Mouse (Mus musculus) liver (tissue): ENCODE data around the gene Rora.
A peak's percentile ranks its signal among the peaks of the same experiment; 100 is the strongest.

Source experiments
- DNase-seq: peaks from one replicate; pipeline ENCODE4 v3.0.0-alpha.2; 2020; ENCODE audit warnings: mixed read lengths

Rora gene

DNA sequence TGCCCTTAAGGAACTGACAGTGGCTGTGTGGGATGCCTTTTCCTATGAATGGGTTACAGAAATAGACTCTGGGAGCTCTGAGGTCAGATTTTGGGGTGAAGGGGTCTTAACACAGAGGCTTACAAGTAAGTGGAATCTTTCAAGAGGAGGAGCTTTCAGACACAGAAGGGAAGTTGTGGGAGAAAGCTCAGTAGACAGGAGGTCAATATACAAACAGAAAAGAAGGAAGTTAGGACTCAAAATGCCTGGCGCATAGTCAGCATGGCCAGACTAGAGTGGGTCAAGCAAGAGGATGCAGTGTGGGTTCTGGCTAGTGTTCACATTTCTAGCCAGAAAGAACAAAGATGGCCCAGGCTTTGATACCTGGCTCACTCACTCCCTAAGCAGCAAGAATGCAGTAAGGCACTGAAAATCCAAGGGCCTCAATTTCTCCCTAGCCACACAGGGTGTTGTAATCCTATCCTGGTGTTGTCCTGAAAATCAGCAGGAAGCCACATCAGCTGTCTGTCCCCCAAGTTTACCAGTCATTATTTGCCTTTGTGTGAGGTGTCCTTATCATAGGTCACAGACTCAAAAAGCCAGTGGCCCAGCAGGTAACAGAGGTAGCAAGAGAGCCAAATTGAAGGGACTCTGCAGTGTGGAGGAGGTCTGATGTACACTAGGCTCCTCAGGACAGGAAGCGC is 456.2 kb downstream of the Rora start:
- DNase-seq: no peak

DNA sequence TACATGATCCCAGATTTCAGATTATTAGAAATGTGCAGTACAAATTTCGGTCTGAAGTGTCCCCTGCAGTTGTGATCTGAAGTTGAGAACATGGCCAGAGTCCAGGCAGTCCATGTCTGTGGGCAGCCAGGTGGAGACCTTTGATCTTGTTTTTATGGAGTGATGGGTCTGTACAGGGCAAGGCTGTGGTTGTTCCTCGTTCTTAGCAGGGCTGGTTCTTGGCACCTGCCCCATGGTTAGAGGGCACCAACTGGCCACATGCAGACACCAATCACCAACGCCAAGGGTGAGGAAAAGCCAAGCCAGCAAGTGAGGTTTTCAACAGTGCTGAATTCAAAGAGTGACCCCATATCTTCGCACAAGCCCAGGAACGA is 456.7 kb downstream of the Rora start:
- DNase-seq: no peak

DNA sequence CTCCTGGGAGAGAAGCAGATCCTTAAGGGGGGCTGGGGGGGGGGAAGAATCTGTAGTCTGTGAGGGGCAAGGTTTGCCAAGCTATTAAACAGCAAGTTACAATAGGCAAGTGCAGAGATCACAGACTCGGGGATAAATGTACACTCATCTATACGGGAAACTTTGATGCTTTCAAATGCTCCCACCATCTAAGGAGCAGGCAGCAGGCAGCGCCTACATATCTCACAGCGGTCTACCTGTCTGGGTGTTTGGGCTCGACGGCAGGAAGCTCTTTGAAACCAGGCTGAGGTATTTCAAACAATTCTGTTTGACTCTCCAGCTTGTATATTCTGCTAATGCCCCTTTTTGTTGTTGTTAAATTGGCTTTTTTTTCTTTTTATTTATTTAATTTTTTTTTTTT is 457.1 kb downstream of the Rora start:
- no peak for DNase-seq

DNA sequence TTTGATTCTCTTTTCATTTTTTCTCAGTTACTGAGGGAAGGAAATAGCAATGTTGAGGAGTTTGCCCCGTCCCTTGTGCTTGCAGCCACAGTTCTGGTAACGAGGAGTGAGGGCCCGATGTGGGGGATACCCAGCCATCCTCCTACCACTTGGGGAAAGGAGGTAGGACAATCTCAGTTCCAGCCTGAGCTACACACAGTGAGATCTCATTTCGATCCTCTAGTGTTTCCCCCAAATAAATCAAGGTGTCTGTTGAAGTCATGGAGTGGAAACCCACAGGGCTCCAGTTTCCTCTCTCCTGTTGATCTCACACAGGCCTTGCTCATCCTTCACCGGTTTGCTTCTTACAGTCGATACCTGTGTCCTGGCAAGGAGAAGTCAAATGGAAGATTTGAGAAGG is 458.0 kb downstream of the Rora start:
- no peak for DNase-seq

DNA sequence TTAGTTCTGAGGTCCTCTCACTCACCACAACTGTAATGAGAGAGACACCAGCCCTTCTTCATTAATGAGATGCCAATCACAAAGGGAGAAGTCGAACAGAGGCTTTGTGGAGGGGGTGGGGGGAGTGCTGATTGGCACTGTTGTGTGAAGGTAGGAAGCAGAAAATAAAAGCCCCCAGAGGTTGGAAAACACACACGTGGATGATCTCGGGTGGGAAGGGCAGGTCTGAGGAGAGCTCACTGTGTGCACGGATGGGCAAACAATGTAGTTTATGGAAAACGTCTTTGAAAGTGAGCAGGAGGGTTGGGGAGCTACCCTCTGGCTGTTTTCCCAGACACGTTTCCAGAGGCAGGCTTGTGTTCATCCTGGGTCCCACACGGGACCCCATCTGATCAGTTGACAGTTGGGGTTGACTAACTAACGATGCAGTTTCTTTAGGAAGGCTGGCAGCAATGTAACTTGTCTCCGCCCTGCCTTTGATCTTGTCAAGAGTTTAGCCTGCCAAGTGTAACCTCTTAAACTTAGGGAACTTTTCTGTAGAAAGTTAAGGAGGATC is 460.9 kb downstream of the Rora start:
- DNase-seq: no peak

DNA sequence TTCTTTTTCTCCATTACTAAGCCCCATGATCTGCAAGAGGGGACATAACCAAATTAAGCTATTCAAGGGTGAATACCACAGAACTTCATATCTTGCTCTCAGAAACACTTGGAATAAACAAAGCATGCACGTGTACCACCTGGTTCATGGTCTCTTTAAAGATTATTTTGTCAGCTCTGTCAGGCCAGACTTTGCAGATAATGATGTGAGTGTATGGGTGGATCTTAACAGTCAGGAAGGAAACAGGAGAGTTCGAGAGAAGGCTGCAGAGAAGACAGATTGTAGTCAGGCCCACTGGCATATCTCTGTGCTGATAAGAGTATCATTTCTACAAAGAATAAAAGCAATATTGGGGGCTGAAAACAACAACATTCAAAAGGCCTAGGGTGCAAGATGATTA is 463.2 kb downstream of the Rora start:
- DNase-seq: no peak

DNA sequence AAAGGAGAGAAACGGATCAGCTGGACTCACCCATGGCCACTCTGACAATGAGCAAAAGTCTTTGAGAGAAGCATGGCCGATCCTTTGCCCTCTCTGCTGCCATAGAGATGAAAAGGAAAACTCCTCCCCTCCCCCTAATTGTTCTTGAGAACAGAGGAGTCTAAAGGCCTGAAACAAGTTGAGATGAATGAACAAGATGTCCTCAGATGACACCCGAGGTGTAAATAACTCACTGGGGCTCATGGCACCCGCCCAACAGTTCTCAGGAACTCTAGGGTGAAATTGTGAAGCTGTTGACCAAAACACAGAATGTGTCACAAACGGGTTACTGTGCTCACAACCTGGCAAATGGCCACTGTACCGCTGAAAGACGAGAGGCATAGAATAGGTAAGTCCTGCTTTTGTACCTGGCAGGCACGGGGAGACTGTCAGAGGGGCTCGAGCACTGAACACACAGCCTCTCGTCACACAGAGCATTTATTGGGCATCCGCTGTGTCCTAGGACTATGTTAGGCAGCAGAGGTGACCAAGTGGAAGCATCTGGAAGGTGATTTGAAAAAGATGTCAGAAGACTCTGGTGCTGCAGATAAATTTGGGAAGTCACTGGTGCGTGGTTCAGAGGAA is 467.6 kb downstream of the Rora start:
- no peak for DNase-seq

DNA sequence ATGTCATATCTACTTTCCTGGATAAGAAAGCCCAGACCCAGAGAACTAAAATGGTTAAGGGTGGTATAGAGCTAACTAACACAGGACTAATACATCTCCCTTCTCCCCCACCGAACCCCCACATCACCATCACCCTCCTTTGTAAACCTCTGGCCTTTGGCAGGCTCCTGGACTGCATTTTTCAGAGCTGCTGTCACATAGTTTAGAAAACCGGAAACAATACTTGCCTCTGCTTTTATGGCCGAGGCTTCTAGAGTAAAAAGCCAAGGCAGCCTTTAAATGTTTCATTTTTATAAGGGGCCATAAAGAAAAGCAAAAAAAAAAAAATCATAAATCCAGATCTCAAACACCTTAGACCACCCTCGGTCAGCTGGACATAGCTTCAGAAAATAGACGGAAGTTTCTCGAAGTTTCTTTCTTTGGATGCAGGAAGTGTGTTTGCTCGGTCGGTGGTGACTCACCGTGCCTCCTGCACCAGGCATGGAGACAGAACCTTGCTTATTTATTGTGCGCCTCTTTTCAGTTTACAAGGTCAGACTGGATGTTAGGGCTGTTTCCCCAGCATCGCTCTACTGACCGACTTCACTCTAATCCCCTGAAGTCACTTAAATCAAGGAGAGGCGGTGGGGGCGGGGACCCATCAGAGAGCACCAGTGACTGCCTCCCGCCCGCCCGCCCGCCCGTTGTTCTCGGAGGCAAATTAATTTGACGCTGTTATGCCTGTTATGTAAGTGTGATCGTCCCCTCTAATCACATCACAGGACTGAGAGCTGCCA is 471.6 kb downstream of the Rora start:
- peak; percentile 15 for DNase-seq

DNA sequence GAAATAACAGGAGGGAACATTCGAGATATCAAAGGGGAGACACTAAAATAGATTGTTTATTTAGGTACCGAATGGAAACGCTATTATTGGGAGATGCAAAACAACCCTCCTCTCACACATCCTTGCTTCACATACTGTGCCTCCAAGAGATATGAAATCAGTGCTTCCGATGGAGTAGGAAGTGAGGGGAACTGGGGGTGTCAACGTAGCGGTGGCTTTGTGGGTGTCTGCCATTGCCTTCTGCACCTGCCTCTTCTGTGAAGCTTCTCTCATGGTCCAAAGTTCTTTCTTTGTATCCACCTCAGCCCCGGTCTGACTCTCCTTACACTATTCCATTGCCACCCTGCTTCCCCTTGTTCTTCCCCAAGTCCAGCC is 472.2 kb downstream of the Rora start:
- DNase-seq: no peak

DNA sequence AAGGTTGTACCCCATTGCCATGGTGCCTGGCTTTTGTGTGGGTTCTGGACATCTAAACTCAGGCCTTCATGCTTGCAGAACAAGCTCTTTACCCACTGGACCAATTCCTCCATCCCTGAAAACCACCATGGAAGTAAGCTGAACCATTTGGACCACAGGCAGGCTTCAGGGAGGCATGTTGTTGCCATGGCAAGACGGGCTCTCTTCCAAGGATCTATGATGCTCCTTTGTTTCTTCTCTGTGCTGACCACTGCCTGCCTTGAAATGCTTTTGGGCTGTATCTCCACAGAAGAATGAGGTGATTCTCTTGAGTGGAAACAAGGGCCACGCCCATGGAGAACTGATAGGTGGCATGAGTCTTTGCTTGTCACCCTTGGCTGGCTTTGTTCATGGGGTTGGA is 473.0 kb downstream of the Rora start:
- DNase-seq: no peak

DNA sequence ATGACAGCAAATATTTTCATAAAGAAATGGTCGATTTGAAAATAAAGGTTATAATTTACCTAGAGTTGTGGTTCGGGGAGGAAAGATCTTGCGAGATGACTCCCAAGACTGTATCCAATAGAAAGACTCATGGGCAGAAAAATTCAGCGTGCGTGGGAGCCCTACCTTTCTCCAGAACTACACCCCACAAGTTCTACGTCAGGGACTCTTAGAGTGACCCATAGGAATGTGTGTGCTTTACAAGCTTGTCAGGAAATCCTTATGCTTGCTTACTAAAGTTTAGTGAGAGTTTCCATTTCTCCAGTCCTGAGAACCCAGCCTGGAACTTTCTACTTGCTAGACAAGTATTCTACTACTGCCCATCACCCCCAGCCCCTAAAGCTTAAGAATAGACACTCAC is 474.7 kb downstream of the Rora start:
- no peak for DNase-seq

DNA sequence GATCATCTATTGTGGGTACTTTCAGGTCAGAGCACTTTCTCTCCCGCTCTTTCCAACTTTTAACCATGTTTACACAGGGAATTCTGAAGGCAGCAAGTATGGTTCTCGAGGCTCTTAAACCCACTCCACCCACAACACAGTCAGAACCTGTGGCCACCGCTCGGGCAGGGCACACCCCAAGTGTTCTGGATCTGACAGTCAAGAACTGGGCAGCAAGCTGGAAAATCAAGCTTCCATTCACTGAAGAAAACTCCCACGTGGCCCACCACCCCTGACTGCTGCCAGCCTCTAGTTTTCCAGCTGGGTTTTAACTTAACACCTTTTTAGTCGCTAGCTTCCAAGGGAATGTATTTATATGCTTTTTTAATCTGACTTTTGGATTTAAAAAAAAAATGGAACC is 479.4 kb downstream of the Rora start:
- no peak for DNase-seq

DNA sequence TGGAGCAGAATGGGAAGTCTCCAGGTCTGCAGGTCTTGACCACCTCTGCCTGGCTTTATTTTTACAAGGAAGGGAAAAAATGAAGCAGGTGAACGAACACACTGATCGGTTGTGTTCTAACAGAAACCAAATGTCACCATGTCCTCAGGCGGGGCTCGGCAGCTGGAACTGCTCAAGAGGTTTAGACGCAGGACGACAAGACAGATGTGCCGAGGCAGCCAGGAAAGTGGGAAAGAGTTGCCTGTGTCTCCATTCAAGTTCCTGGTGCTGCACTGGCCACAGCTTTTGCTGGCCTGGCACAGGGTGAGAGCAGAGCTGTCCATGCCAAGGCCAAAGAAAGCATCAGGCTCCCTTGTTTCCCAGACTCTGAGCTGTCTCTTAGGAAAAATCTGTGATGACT is 480.1 kb downstream of the Rora start:
- no peak for DNase-seq

DNA sequence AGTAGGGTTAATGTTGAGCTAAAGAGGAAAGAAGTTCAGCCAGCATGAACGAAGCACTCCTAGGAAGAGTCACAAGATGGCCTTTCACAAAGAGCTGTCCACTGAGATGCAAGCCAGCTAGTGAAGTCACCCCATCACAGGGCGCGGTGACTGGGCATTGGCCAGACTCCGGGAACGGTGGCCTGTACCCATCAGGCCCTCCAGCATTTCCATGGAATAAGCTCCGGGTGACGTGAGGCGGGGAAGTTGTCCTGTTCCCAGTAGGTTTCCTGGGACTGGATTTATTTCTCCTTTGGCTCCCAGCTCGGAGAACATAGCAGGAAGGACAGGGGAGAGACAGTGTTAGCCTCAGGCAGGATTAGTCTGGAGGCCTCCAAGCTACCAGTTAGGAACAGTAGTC is 481.0 kb downstream of the Rora start:
- DNase-seq: no peak

DNA sequence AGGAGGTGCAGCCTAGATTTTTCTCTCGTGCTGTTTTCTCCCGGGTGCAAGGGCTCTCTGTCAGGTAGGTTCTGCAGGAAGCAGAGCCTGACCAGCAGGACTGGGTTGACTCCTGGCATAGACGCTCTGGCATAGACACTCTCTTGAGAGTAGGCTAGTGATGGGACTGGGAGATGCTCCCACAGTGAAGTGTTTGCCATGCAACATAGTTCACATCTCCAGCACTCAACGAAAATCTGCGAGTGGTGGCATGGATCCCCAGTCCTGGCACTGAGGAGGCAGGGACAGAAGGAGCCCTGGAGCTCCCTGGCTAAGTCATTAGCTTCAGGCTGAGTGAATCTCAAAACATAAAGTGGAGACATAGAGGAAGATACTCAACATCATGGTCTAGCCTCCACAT is 483.2 kb downstream of the Rora start:
- DNase-seq: no peak

DNA sequence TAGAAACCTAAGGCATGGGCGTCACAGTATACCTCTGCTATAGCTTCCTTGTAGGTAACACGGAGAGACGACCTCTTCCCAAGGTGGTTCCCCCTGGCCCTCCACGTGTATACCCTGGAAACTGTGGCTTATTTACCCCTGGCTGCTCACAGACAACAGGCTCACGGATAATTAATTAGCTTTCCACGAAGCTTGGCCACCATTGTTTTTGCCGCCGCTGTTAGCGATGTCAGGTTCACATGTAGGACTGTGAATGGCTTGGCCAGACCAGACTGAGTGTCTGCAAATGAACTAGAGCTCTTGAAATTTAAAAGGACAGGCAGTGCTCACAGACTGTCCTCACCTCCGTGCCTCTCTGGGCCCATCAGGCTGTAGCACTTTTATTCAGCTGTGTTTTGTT is 483.8 kb downstream of the Rora start:
- no peak for DNase-seq

DNA sequence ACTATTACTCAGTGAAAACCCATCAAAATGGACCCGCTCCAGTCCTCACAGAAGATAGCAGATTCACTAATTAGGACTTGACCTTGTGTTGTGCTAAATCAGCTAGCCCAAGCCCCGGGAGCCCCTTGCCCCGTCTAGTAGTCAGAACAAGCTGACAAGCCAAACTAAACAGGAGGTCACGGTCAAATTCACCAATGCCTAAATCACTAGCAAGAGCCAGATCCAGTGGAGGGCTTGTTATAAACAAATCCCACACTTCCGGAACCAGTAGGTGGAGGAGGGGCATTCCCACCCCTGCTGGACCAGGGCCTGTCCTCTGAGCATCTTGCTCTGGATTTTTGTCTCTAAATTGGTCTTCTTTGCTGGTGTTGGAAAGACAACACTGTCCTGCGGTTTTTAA is 486.6 kb downstream of the Rora start:
- DNase-seq: no peak

DNA sequence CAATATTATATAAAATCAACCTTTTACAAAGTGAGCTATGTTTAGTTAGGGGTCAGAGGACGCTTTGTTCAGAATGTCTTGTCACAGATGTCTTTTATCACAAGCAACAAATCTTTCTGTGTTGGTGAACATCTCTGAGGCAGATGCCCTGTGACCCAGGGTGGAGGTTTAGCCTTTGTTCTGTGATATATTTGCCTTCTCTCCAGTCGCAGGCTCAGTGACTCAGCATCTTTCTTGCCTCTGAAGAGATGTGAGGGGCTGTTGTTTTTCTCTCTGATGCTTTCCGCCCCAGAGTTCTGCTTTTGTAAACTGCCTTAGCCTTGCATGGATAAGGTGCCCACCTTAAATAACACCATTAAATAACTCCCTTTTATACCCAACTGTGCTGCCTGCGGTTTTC is 488.3 kb downstream of the Rora start:
- no peak for DNase-seq

DNA sequence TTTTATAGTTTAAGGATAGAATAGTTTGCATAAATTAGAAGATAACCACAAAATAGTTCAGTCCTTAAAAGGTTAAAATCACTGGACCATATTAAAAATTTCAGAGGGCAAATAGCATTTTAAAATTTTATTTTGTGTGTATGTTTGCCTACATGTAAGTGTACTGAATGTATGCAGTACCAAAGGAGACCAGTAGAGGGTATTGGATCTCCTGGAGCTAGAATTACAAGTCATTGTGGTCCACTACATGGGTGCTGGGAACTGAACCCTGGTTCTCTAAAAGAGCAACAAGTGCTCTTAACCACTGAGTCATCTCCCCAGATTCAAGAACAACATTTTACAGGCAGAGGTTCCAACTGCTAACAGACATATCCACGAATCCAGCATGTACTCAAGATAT is 493.4 kb downstream of the Rora start:
- no peak for DNase-seq

DNA sequence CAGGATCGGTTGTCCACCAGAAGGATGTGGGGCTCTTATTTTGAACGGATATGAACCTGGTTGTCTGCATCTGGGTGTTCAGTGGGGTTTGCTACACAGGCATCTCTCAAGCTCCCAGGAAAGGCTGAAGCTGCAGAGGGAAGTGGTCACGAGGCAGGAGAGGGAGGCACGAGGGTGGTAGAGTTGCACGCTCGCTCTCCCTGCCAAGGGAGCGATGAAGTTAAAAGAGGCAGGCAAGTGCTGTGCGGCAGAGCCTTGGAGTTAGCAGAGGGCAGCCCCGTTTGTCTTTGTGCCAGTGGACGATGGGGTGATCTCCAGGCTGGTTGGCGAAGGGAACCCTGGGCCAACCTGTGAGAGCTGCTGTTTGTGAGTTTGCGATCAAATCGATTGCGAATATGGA is 496.6 kb downstream of the Rora start:
- no peak for DNase-seq

DNA sequence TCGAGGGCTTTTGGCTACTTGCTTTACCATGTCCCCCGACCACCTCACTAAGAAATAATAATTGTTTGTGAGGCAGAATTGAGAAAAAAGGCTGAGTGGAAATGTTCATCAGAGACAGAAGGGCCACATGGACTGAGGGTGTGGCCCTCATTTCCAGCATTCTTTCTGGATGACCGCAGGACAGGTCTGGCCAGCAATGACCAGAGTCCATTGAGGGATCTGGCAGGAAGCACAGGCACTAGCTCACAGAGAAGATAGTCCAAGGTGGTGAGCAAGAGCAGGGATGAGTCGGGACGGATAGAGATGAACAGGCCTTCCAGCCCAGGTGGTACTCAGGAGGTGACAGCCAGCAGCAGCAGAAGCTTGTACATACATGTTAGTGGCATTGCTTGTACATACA is 501.1 kb downstream of the Rora start:
- no peak for DNase-seq

DNA sequence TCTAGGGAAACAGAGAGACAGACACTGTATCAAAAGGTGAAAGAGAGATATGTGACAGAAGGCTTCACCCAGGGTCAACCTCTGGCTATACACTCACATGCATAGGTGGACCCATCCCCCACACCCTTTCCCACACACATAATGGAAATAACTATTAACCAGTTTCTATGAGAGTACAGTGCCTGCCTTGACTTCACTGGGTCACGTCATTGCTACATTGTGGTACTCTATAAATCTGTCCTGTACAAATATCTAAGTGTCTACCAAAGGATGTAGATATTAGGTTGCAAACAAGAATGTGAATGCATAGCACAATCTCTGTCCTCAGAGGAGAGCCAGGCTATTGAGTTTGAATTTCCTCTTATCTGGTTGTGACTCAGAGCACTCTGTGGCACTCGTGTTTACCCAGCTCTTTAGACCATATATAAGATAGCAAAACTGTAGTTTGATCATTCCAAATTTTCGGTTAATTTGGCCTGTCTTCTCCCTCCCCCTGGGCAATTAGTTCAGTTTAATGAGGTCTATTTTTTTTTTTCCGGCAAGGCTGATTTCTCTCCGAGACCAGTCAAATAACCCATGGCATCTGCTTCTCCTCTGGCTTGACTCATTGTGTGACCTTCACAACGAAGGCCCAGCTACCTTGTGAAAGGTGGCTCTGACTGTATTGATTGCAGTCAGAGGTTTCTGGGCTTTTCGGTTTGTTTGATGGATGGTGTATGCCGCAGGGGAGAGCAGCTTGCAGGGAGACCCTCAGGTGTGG is 502.4 kb downstream of the Rora start:
- no peak for DNase-seq

DNA sequence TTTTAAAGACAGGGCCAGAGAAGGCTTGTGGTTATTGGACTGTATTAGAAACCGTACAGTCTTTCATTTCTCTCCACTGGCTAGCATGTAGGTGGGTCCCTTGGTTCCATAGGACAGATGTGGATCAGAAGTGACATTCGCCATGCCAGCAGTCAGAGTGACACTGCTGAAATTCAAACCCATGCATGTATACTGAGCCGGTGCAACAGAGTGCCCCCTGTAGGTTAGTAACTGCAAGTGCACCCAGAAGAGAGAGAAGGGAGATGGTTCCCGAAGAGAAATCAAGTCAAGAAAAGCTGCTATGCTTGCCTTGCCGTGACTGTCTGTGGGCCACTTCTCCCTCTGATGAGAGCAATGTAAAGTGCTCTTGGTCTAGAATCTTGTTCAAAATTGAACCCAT is 507.2 kb downstream of the Rora start:
- DNase-seq: no peak
